Mouse (Mus musculus): Measurements from ENCODE around the gene Dnajc27. TPM values are rescaled to one million over a fixed set of nuclear protein-coding genes. Genes with fewer than 3 reads are reported as not detected.

Dnajc27 gene
- total RNA-seq, 2 experiments from 2014 or later = 91.0 to 95.8 TPM

GRCm38 (mm10) chr12:4116132-4116531 is 33.7 kb downstream of the Dnajc27 start:
- no peak for DNase-seq (ENCODE audit: extremely low spot score in 1 of 2, low spot score in 2 of 2)
- Histone ChIP-seq H3K4me3 (no peak overlapping the region), H3K27ac (peak overlapping the region; percentile 36; the same call in 1 of the 2 replicates)
- no peak for TF ChIP-seq CTCF (IDR thresholded peaks at IDR 0.05)
- intact Hi-C loops (cut with DNase I) = loop anchor here (5.0 kb wide), 1 partner anchor 76 kb away; no protein-coding TSS in a partner anchor

DNA sequence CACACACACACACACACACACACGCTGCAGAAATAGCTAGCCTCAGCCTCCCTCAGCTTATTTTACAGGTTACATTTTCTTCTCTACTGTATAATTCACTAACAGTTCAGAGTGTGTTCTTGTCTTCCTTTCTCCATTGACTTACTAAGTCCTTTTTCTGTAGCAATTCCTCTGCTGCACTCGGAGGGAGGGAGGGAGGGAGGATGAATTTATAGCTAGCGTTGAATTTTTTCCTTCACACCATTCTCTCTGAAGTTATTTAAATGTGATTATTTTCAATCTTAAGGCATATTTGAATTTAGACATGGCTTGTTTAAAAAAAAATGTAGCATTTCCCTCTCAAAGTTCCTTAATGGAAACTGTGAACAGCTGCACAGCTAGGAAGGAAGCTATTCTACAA is 34.8 kb downstream of the Dnajc27 start:
- intact Hi-C loops (cut with DNase I) = loop anchor here (1.0 to 5.0 kb wide), 2 partner anchors 16 to 75 kb away; partner anchors contain the start of gene Adcy3
- no peak for DNase-seq (ENCODE audit: extremely low spot score in 1 of 2, low spot score in 2 of 2)
- no peak for TF ChIP-seq CTCF (IDR thresholded peaks at IDR 0.05)
- Histone ChIP-seq H3K4me3 (0 out of 2 replicates have a peak overlapping the region, but pooled peaks have one; percentile 7), H3K27ac (peak overlapping the region; percentile 51)

DNA sequence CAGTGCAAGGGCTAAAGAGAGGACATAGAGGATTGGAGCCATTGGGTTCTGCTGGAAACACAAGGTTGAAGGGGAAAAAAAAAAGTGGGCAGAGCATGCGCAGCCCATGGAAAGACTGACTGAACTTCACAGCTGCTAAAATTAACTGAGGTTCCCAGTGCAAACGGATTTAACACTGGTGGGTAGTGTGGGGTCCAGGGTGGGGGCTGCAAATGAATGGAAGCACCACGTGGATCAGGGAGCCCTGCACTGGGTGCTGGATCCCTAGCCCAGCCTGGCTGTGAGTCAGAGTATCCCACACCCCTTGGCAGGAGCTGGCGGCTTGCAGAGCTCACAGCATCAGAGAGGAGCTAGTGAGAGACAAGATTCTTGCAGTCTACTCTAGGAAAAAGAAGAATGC is 35.2 kb downstream of the Dnajc27 start:
- H3K27ac ChIP-seq = peak overlapping the region; percentile 51
- no peak for TF ChIP-seq CTCF (IDR thresholded peaks at IDR 0.05)
- intact Hi-C loops (cut with DNase I) = loop anchor here (1.0 to 5.0 kb wide), 2 partner anchors 16 to 75 kb away; partner anchors contain the start of gene Adcy3
- peak; percentile 69 to 75 for DNase-seq (ENCODE audit: extremely low spot score in 1 of 2, low spot score in 2 of 2)
- H3K4me3 ChIP-seq = 0 out of 2 replicates have a peak overlapping the region, but pooled peaks have one; percentile 7

GRCm38 (mm10) chr12:4127346-4127745 is 45.0 kb downstream of the Dnajc27 start:
- TF ChIP-seq CTCF (IDR thresholded peaks at IDR 0.05) = no peak
- intact Hi-C loops (cut with DNase I) = no loop called here
- Histone ChIP-seq H3K4me3 (no peak overlapping the region), H3K27ac (no peak overlapping the region)
- DNase-seq (ENCODE audit: extremely low spot score in 1 of 2, low spot score in 2 of 2) = no peak

DNA sequence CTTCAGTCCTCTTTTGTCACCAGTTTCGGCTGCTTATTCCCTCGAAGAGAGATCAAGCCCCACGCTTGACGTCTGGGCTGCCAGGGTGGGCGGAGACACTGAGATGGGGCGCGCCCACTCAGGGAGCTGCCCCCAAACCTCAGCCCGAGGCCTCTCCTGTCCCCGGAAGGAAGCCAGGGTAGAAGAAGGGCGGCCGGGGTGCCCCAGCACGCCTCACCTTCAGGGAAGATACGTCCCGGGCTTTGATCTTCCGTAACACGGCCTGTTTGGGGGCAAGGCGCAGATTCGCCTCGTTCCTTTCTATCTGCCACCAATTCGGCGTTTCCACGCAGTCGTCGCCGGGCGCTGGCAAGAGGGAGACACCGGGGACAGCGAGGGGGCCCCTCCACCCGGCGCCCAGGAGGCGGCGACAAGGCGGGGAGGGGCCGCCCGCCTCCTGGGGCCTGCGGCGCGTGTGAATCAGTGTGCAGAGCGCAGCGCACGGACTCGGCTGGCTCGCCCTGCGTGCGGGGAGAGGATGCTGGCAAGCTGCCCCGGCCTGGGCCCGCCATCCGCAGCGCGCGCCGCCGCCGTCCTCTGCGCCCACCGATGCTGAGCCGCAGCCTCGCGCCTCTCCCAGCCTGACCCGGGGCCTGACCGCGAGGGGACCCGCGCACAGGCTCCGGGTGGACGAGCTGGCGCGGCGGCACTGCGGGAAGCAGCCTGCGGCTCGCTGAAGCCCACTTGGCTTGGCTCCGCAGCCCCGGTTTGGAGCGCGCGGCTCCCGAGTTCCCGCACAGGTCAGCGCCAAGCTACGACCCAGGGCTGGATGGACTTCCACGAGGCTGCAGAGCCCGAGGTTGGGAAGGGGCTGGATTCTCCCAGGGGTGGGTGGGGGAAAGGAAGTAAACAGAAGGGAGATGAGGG is 50.8 kb downstream of the Dnajc27 start, which contains the start of gene Adcy3:
Gene Adcy3, plus strand, starts transcription at position 163 of the 906 bp plus-strand sequence.
- intact Hi-C loops (cut with DNase I) = loop anchor here (1.0 kb wide), 1 partner anchor 16 kb away; no protein-coding TSS in a partner anchor
- DNase-seq (ENCODE audit: extremely low spot score in 1 of 2, low spot score in 2 of 2) = peak; percentile 76 to 77
- Histone ChIP-seq H3K27ac (peak within 1 kb of the TSS; percentile 90), H3K4me3 (peak within 1 kb of the TSS; percentile 68)
- TF ChIP-seq CTCF (IDR thresholded peaks at IDR 0.05) = no peak

DNA sequence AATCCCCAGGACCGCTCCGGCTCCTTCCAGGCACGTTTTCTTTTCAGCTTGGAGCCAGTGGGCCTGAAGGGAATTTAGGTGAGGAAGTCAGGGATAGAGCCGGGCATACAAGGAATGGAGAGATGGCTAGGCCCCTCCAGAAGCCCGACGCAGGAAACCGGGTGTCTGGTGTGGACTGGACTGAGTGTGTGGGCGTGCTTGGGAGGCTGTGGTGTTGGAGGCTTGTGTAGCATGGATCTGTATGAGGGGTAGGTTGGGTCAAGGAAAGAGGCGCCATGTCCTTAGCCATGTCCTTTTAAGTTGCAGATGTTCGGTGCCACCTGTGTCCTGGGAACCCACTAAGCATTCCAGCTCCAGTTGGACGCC is 51.4 kb downstream of the Dnajc27 start:
- intact Hi-C loops (cut with DNase I) = loop anchor here (1.0 kb wide), 1 partner anchor 17 kb away; no protein-coding TSS in a partner anchor
- peak in 1 of 2 experiments; percentile 41 for DNase-seq (ENCODE audit: extremely low spot score in 1 of 2, low spot score in 2 of 2)
- Histone ChIP-seq H3K27ac (peak overlapping the region; percentile 90), H3K4me3 (peak overlapping the region; percentile 68)
- no peak for TF ChIP-seq CTCF (IDR thresholded peaks at IDR 0.05)

GRCm38 (mm10) chr12:4143179-4143578 is 60.8 kb downstream of the Dnajc27 start:
- intact Hi-C loops (cut with DNase I) = no loop called here
- TF ChIP-seq CTCF (IDR thresholded peaks at IDR 0.05) = peak; percentile 13
- DNase-seq (ENCODE audit: extremely low spot score in 1 of 2, low spot score in 2 of 2) = no peak
- H3K4me3 ChIP-seq = no peak overlapping the region
- no peak overlapping the region for H3K27ac ChIP-seq

DNA sequence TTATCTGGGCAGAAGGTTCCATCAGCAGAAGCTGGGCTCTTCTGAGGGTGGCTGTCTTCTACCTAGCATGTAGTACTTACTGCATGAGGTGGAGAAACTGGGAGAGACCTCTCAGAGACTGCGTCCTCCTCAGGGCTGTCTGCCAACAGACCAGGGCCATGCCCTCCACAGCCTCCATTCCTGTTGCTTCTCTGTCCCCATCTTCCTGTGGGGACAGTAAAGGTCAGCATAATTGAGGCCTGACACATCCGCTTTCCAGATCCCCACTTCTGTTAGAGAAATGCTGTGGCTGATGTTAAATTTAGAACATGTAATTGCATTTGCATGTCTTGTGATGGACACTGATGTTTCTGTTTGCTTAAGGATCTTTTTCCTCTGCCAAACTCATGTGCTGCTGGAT is 68.6 kb downstream of the Dnajc27 start:
- Histone ChIP-seq H3K4me3 (no peak overlapping the region), H3K27ac (peak overlapping the region; percentile 38; the same call in 1 of the 2 replicates)
- no peak for DNase-seq (ENCODE audit: extremely low spot score in 1 of 2, low spot score in 2 of 2)
- intact Hi-C loops (cut with DNase I) = no loop called here
- TF ChIP-seq CTCF (IDR thresholded peaks at IDR 0.05) = no peak

GRCm38 (mm10) chr12:4151969-4152368 is 69.6 kb downstream of the Dnajc27 start:
- intact Hi-C loops (cut with DNase I) = no loop called here
- no peak overlapping the region for H3K27ac ChIP-seq
- no peak overlapping the region for H3K4me3 ChIP-seq
- TF ChIP-seq CTCF (IDR thresholded peaks at IDR 0.05) = no peak
- DNase-seq (ENCODE audit: extremely low spot score in 1 of 2, low spot score in 2 of 2) = no peak

GRCm38 (mm10) chr12:4157466-4157865 is 75.1 kb downstream of the Dnajc27 start:
- no peak for DNase-seq (ENCODE audit: extremely low spot score in 1 of 2, low spot score in 2 of 2)
- no peak for TF ChIP-seq CTCF (IDR thresholded peaks at IDR 0.05)
- intact Hi-C loops (cut with DNase I) = no loop called here
- no peak overlapping the region for H3K27ac ChIP-seq
- no peak overlapping the region for H3K4me3 ChIP-seq

DNA sequence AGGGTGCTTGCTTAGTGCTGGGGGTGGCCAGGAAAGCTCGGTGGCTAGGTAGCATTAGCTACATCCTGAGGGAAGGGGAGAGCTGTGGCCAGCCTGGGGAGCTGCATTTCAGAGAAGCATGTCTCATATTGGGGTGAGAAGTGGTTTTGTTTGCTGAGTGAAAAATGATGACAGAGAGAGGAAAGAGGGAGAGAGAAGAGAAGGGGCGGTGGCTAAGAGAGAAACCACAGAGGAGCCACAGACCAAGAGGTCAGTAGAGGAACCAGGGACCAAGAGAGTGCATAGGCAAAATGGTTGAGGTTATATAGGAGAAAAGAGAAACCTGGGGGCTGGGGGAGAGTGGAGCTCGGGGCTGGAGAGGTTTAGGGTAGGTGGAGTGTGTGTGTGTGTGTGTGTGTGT is 75.8 kb downstream of the Dnajc27 start:
- DNase-seq (ENCODE audit: extremely low spot score in 1 of 2, low spot score in 2 of 2) = no peak
- intact Hi-C loops (cut with DNase I) = no loop called here
- Histone ChIP-seq H3K27ac (no peak overlapping the region), H3K4me3 (no peak overlapping the region)
- no peak for TF ChIP-seq CTCF (IDR thresholded peaks at IDR 0.05)
